Mouse (Mus musculus): ENCODE measurements around the gene Cyp4f13. TPM values are rescaled to one million over a fixed set of nuclear protein-coding genes. Genes with fewer than 3 reads are reported as not detected.

The Cyp4f13 gene
- polyA plus RNA-seq, 1 experiment: 43.1 TPM

- 91% methylated on average over 11 of the region's 11 CpGs for WGBS
- H3K27ac ChIP-seq (ENCODE audit: control insufficient read depth, insufficient read depth, low read depth, low read length, poor library complexity): no peak overlapping the region
- no peak for TF ChIP-seq CTCF (IDR thresholded peaks at IDR 0.05; ENCODE audit: control insufficient read depth, insufficient read depth, low read length)
- TF ChIP-seq POLR2A (IDR thresholded peaks at IDR 0.05; ENCODE audit: borderline replicate concordance, control insufficient read depth, low read depth, low read length): no peak
- no peaks in the 10 kb centered on the region for H3K4me1 ChIP-seq (ENCODE audit: control insufficient read depth, insufficient read depth, low read length)
- no peak overlapping the region for H3K4me3 ChIP-seq (replicated peaks; ENCODE audit: control insufficient read depth, low read depth, low read length)
These were observed 68.4 kb downstream of the Cyp4f13 start for GRCm38 (mm10) chr17:32878773-32879172.

DNA sequence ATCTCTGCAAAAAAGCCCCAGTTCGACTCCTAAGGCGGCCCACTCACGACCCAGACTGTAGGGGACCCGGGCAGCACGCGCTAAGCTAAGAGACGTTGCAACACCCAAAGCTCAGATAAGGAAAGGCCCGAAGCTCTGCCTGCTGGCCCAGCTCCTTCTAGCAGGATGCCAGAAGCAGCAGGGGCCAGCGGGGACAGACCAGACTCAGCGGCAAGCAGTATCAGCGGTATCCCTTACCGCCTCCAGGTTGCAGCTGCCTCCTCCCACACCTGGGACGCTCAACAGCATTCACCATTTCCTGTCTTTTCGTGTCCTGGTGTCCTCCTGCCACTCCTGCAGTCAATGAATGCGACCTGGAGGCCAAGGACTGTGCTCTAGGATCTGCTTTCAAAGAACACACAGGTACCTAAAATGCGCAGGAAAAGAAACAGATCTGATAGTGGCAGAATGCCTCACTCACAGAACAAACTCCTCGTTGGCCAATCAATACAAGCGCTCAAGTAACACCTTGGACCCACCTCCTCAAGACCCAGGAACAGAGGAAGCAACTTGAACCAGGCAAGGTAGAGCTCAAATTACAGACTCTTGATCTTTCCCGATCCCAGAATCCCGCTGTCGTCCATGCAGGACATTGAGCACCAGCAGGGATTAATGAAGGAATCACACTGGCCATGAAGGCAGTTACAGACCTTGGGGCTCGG, 69.6 kb downstream of the Cyp4f13 start:
- no peak for TF ChIP-seq POLR2A (IDR thresholded peaks at IDR 0.05; ENCODE audit: borderline replicate concordance, control insufficient read depth, low read depth, low read length)
- TF ChIP-seq CTCF (IDR thresholded peaks at IDR 0.05; ENCODE audit: control insufficient read depth, insufficient read depth, low read length): no peak
- no peak overlapping the region for H3K4me3 ChIP-seq (replicated peaks; ENCODE audit: control insufficient read depth, low read depth, low read length)
- 19% methylated on average over 22 of the region's 22 CpGs for WGBS
- no peaks in the 10 kb centered on the region for H3K4me1 ChIP-seq (ENCODE audit: control insufficient read depth, insufficient read depth, low read length)
- no peak overlapping the region for H3K27ac ChIP-seq (ENCODE audit: control insufficient read depth, insufficient read depth, low read depth, low read length, poor library complexity)

Other genes starting within 250 kb of the Cyp4f13 start
- 9.7 and 13.5 TPM in 2 replicates for gene Zfp871, start 159.1 kb downstream of the Cyp4f13 start, polyA plus RNA-seq (2011; ENCODE audit: insufficient read depth, insufficient read length, low replicate concordance, missing spikeins)
- 0.45 and 1.3 TPM in 2 replicates for gene Zfp811, start 137.5 kb downstream of the Cyp4f13 start, polyA plus RNA-seq (2011; ENCODE audit: insufficient read depth, insufficient read length, low replicate concordance, missing spikeins)
- 0.49 and 5.1 TPM in 2 replicates for gene Zfp799, start 117.1 kb downstream of the Cyp4f13 start, polyA plus RNA-seq (2011; ENCODE audit: insufficient read depth, insufficient read length, low replicate concordance, missing spikeins)
- 0.81 and 1.6 TPM in 2 replicates for gene Zfp870, start 55.8 kb downstream of the Cyp4f13 start, polyA plus RNA-seq (2011; ENCODE audit: insufficient read depth, insufficient read length, low replicate concordance, missing spikeins)
- gene Cyp4f14, start 30.1 kb downstream of the Cyp4f13 start, polyA plus RNA-seq (2011; ENCODE audit: insufficient read depth, insufficient read length, low replicate concordance, missing spikeins): 1.00 TPM in 1 of 2 replicates, not detected in the other
- 3.8 and 13.6 TPM in 2 replicates for gene Zfp472, start 18.4 kb upstream of the Cyp4f13 start, polyA plus RNA-seq (2011; ENCODE audit: insufficient read depth, insufficient read length, low replicate concordance, missing spikeins)
- 3.8 and 5.8 TPM in 2 replicates for gene Zfp952, start 45.7 kb upstream of the Cyp4f13 start, polyA plus RNA-seq (2011; ENCODE audit: insufficient read depth, insufficient read length, low replicate concordance, missing spikeins)
- 1.8 and 4.5 TPM in 2 replicates for gene Zfp763, start 86.0 kb upstream of the Cyp4f13 start, polyA plus RNA-seq (2011; ENCODE audit: insufficient read depth, insufficient read length, low replicate concordance, missing spikeins)
- not detected in 2 replicates for gene 4921501E09Rik, start 120.7 kb upstream of the Cyp4f13 start, polyA plus RNA-seq (2011; ENCODE audit: insufficient read depth, insufficient read length, low replicate concordance, missing spikeins)
- gene Zfp563, start 141.9 kb upstream of the Cyp4f13 start, polyA plus RNA-seq (2011; ENCODE audit: insufficient read depth, insufficient read length, low replicate concordance, missing spikeins): 1.5 and 2.6 TPM in 2 replicates
- not detected in 2 replicates for gene Morc2b, start 192.3 kb upstream of the Cyp4f13 start, polyA plus RNA-seq (2011; ENCODE audit: insufficient read depth, insufficient read length, low replicate concordance, missing spikeins)
- 0.42 TPM in 1 of 2 replicates, not detected in the other for gene Olfr55, start 221.0 kb upstream of the Cyp4f13 start, polyA plus RNA-seq (2011; ENCODE audit: insufficient read depth, insufficient read length, low replicate concordance, missing spikeins)
- not detected in 2 replicates for gene Olfr239, start 243.9 kb upstream of the Cyp4f13 start, polyA plus RNA-seq (2011; ENCODE audit: insufficient read depth, insufficient read length, low replicate concordance, missing spikeins)

All from bone marrow, adult 2 months (tissue).